Mouse (Mus musculus): Measurements from ENCODE around the gene Dync1li2.

Dync1li2 gene

DNA sequence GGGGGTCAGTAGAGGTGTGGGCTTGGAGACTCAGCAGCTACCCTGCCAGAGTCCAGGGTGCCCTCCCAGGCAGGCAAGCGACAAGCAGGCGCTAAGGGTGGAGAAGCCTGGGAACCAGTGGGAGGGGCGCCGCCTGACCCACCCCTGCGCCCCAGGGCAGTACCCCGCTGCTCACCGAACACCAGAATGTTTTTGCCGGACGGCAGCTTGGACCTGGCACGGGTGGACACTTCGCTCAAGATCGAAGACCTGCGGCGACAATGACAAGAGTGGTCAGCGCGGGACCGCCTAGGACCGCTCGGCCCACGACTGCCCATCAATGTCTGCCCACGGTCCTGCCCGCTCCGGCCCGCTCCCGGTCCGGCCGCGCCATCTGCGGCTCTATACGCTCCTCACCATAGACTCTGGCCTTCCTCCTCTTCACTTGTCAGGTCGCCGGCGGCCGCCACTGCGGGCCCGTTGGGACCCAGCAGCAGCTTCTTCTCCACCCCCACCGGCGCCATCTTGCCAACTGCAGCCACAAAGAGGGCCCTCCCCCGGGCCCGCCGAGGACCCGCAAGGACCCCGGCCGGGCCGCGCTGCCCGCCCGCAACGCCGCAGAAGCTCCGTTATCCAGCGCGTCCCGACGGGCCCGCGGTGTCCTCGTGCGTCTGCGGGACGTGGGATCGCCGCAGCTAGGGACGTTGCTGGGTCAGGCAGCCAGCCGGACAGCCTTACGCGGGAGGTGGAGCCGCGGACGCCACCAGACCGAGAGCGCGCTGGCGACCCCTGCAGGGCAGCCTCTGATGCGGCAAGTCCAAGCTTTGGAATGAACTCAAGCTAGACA is at the start of gene Dync1li2:
TSS of gene Dync1li2 (minus strand) at position 749 of the 826 bp plus-strand sequence.
- peak; percentile 96 for DNase-seq

DNA sequence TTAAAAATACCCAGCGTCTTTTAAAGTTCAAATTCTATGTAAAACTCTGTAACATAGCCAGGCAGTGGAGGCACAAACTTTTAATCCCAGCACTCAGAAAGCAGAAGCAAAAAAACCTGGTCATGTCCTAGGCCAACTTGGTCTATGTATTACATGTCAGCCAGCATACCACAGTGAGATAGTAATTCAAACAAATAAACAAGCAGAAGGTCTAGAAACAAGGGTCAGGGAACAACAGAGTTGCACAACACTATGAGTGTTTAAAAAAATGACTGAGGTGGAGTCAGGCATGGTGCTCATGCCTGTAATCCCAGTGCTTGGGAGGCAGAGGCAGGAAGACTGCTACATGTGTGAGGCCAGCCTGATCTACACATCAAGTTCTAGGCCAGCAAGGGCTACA is 36.2 kb upstream of the Dync1li2 start:
- no peak for DNase-seq

DNA sequence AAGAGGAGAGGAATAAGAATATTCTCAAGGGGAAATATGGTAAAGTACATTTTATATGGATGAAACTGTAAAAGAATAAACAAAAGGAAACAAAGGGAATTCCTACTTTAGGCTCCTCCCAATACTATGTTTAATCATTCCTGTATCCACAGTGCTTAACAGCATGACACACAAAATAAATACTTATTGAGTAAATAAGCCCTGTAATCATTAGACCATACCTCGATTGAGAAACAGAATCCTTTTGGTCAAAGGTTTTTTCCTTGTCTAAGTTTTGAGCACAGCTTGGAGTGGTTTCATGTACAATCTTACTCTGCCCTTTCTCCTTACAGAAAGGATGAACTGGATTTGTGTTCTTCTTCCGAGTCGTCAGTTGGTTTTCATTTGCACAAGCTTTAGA is 29.6 kb upstream of the Dync1li2 start:
- no peak for DNase-seq

- no peak for DNase-seq
Observed at GRCm38 (mm10) chr8:104467463-104467862, 24.6 kb upstream of the Dync1li2 start.

DNA sequence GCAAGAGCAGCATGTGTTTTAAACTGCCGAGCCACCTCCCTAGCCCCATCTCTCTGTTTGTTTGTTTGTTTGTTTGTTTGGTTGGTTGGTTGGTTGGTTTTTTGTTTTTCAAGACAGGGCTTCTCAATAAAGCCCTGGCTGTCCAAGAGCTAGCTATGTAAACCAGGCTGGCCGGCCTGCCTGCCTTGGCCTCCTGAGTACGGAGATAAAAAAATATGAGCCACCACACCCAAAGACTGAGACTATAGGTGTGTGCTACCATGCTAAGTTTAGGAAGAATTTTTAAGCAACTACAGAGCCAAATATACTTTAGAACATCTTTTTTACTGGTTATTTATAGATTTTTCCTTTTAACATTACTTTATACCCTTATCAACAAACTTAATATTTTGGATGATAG is 9.3 kb upstream of the Dync1li2 start:
- no peak for DNase-seq

- DNase-seq: no peak
Observed at GRCm38 (mm10) chr8:104448796-104449195, 5.9 kb upstream of the Dync1li2 start.

DNA sequence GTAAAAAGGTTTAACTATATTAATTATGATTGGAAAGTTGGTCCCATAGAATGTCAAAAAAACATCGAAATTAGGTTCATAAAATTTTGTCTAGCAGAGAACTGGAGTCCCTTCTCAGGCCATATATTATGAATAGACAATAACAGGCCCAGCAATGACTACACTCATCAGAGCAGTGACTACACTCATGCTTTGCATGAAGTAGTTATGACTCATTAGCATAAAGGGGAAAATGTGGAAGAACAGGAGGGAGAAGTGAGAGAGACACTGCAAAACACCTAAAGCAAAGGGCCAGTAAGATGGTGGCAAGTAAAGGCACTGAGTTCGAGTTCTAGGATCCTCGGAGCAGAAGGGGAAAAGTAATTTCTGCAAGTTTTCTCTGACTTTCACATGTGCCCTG is 3.2 kb upstream of the Dync1li2 start:
- no peak for DNase-seq

DNA sequence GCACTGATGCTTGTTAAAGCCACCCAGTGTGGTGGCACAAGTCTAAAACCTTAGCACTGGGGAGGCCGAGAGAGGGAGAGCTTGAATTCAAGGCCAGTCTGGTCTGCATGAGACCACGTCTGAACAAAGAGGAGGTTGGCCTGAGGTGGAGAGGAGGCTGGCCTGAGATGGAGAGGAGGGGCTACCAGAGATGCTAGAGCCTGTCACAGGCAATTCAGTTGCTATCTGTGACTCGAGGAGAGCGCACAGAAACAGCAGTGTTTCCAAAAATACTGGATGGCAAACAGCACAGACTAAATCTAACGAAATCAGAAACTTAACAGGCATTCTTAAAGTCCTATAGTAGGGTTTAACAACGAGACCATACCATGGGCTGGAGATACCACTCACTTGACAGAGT is 2.4 kb upstream of the Dync1li2 start:
- no peak for DNase-seq

DNA sequence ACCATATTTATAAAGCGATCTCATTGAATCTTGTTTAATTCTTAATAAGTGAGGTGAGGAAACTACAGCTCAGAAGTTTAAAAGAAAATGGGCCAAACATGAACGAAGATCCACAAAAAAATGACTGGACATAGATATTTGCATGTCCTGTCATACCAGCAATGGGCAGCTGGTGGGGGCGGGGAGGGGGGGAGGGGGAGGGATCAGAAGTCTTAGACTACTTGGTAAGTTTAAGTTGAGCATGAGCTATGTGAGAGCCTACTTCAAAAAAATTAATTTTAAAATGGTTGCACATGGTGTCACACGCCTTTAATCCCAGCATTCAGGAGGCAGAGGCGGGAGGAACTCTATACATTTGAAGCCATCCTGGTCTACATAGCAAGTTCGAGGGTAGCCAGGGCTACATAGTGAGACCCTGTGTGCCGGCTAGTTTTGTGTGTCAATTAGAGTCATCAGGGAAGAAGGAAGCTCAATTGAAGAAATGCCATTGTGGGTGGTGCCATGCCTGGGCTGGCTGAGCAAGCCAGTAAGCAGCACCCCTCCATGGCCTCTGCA is 355 bp upstream of the Dync1li2 start:
- DNase-seq: no peak

DNA sequence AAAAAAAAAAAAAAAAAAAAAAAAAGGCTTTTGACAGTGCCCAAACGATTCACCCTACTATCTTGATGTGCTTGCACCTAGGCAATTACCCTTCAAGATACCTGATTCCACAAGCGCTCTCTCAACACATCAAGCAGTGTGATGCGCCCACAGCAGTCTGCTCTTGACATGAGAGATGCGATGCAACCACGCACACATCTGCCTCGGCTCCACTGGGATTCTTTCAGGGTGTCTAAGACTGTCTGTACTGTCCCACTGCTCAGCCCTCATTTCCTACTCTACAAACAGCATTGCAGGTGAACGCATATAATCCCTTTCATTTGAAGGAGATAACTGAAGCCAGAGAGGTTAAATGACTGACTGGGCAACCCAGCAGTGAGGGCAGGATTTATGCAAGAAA is 1.2 kb downstream of the Dync1li2 start:
- no peak for DNase-seq

DNA sequence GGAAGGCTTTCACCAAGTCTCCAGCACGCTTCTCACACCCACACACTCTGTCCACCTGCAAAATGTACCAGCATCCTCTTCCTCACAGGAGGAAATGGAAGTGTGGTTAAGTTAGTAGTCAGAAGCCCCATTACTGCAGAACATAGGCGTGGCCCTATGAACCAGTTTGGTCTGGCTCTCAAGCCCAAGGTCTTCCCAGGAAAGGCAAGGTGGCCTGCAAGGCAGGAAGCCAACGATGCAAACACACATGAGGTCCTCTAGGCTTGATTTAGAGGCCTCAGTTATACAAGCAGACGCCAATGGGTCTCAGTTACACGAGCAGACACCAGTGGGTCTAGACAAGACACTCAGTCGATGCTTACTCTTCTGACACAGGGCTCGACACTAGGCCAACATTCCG is 3.4 kb downstream of the Dync1li2 start:
- DNase-seq: no peak

GRCm38 (mm10) chr8:104437494-104438135 is 5.2 kb downstream of the Dync1li2 start:
- no peak for DNase-seq

DNA sequence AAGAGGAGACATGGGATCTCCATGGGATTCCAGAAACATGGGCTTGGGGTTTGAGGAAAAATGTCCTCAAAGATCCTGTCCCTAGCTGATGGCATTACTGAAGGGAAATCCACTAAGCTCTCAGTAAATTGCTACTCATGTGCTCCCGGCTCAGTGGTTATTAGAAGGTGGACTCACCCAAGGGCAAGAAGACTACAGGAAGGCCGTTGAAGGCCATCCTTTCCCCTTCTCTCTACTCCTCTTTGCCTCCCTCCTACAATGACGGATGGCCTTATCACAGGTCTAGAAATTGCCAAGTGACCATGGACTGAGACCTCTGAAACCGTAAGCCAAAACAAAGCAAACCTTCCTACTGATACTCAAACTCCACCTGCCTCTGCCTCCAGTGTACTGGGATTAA is 6.3 kb downstream of the Dync1li2 start:
- DNase-seq: no peak

DNA sequence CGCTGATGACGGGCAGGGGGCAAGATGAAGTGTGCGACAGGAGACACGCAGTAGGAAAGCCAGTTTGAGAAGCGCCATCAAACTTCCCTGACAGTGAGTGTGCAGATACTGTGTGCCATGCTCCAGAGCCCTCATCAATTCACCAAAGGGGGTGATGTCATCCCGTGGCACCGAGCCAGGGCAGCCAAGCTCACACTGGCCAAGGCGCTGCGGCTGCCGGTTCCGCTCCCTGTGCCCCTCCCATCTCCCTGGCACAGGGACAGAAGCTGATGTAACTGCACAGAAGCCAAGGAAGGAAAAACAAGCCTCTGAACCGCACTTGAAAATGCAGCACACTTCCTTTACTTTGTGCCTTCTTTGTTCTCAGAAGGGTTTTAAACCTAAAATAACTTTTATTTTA is 6.8 kb downstream of the Dync1li2 start:
- DNase-seq: peak; percentile 97

DNA sequence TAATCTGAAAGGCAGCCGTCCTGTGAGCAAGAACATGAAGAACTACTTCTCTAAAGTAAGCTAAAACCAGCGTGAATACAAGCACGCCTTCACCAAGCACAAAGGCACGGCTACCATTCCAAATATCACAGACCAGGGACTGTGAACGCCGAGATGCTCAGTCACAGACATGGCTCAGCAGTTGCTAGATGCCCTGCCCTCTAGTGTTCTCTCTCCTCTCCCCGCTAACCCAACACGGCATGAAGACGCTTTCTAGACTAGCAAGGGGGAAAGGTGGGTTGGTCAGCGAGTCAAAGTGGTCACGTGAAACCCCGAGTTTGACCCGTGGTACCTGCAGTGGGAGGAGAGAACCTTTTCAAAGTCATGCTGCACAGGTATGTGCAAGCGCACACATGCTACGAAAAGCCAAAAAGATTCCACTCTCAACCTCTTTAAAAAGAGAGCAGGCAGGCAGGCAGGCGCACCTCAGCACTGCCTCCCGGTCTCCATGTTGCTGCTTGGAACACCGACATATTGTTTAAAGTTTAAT is 8.0 kb downstream of the Dync1li2 start:
- no peak for DNase-seq

DNA sequence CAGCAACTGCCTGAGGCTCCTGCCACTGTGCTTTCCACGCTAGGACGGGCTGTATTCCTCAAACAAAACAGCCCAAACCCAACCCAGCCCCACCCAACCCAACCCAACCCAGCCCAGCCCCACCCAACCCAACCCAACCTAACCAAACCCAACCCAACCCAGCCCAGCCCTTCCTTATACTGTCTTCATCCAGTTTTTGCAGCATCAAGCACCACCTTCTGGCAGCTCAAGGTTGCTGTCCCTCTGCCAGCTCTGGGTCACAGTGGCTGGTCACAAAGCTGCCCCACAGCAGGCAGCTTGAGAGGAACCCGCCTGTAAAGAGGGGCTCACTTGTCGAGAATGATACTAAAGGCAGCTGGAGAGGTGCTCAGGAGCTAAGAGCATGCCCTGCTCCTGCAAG is 8.6 kb downstream of the Dync1li2 start:
- peak; percentile 43 for DNase-seq

GRCm38 (mm10) chr8:104433191-104433842 is 9.5 kb downstream of the Dync1li2 start:
- DNase-seq: no peak

DNA sequence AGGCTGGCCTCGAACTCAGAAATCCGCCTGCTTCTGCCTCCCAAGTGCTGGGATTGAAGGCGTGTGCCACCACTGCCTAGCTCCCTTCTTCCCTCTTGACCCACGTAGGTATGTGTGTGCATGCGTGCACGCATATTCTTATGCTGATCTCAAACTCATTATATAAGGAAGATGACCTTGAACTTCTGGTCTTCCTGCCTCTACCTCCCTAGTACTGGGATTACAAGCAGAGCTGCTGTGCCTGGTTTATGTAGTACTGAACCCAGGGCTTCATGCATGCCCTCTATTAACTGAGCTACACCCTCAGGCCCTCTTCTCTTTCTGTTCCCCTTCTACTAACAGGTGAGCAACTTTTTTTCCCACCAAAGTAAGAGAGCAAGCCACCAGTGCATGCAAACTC is 10.2 kb downstream of the Dync1li2 start:
- no peak for DNase-seq

GRCm38 (mm10) chr8:104430230-104430629 is 12.6 kb downstream of the Dync1li2 start:
- DNase-seq: no peak

GRCm38 (mm10) chr8:104427703-104428102 is 15.1 kb downstream of the Dync1li2 start:
- no peak for DNase-seq

- DNase-seq: no peak
Observed at GRCm38 (mm10) chr8:104422313-104422712, 20.5 kb downstream of the Dync1li2 start.

DNA sequence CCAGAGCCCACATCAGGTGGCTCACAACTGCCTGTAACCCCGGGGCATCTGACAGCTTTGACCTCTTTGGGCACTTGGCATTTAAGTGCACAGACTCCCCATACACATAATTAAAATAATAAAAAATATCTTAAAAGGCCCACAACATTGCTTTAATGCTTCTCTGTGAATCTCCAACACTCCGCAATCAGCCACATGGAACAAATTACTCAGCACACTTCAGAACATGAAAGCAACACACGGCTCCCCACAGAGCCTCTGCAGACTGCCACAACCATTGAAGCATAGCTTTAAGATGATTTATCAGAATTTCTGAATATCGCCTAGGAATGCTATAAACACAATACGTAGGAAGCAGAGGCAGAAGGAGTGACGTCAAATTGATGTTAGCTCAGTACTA is 26.8 kb downstream of the Dync1li2 start:
- DNase-seq: no peak

DNA sequence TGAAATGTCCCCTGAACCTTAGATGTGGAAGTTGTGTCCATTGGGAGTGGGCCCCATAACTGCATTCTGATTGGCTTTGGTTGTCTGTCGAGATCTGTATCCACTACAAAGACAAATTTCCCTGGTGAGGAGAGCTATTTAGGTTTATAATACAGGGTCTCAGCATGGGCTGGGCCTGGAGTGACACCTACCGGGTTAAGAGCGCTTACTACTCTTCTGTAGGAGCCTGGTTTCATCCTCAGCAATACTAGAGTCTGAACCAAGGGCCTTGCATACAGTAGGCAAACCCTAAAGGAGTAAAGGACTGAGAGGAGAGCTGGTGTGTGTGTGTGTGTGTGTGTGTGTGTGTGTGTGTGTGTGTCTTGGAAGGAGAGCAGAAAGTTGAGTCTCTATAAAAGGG is 28.6 kb downstream of the Dync1li2 start:
- no peak for DNase-seq

Data from kidney, postnatal 10 days (tissue).